Mouse (Mus musculus) MEL (cell line): ENCODE measurements around the gene Dnah10. TPM values are rescaled to one million over a fixed set of nuclear protein-coding genes. Genes with fewer than 3 reads are reported as not detected.

ENCODE experiments used
- DNase-seq: peaks from one replicate; pipeline ENCODE4 v3.0.0; 2011; ENCODE audit warnings: low read depth, low spot score
- H3K27ac ChIP-seq: 2 replicates; pipeline ENCODE4 v1.5.1; 2012; ENCODE audit warnings: low read depth, mild to moderate bottlenecking, control low read depth, low read length, moderate library complexity; ENCODE audit not compliant: control insufficient read depth
- H3K27me3 ChIP-seq, 2 experiments: fragments of 150-350 bp in 1 of 2; sonication (generic) in 1 of 2; 2 replicates each; pipeline ENCODE4 v1.6.1; 2012; ENCODE audit warnings: low read length in 2 of 2, mild to moderate bottlenecking in 2 of 2, improper control_type of control experiment in 1 of 2, moderate library complexity in 1 of 2; ENCODE audit not compliant: insufficient read depth in 2 of 2, control insufficient read depth in 1 of 2
- H3K36me3 ChIP-seq, 2 experiments: 2 replicates each; pipeline ENCODE4 v1.6.1; 2012 to 2014; ENCODE audit warnings: low read length in 2 of 2, improper control_type of control experiment in 1 of 2, inconsistent platforms in 1 of 2, mild to moderate bottlenecking in 1 of 2; ENCODE audit not compliant: insufficient read depth in 2 of 2, control insufficient read depth in 1 of 2
- H3K4me1 ChIP-seq, 2 experiments: fragments of 150-350 bp in 1 of 2; sonication (generic) in 1 of 2; 2 replicates each; pipeline ENCODE4 v1.6.1; 2012; ENCODE audit warnings: low read length in 2 of 2, improper control_type of control experiment in 1 of 2, mild to moderate bottlenecking in 1 of 2; ENCODE audit not compliant: insufficient read depth in 2 of 2, control insufficient read depth in 1 of 2
- H3K4me3 ChIP-seq, 2 experiments: fragments of 150-350 bp in 1 of 2; sonication (generic) in 1 of 2; 2 replicates each; pipeline ENCODE4 v1.5.1; 2012; ENCODE audit warnings: low read depth in 2 of 2, low read length in 2 of 2, mild to moderate bottlenecking in 2 of 2, moderate library complexity in 2 of 2, control low read depth in 1 of 2, improper control_type of control experiment in 1 of 2; ENCODE audit not compliant: control insufficient read depth in 1 of 2, insufficient read depth in 1 of 2
- H3K79me2 ChIP-seq: 2 replicates; pipeline ENCODE4 v1.6.1; 2012; ENCODE audit warnings: mild to moderate bottlenecking, low read length, moderate library complexity; ENCODE audit not compliant: control insufficient read depth, poor library complexity, insufficient read depth
- H3K9ac ChIP-seq: 2 replicates; pipeline ENCODE4 v1.6.1; 2012; ENCODE audit warnings: low read depth, mild to moderate bottlenecking, control low read depth, low read length, moderate library complexity; ENCODE audit not compliant: control insufficient read depth, poor library complexity, severe bottlenecking
- H3K9me3 ChIP-seq: fragments of 150-350 bp; sonication (generic); replicated peaks from 2 replicates; pipeline ENCODE4 v1.6.1; 2012; ENCODE audit warnings: mild to moderate bottlenecking, low read length, improper control_type of control experiment, moderate library complexity; ENCODE audit not compliant: insufficient read depth
- CHD2 ChIP-seq: IDR thresholded peaks from 2 replicates; pipeline ENCODE4 v1.6.1; 2011; ENCODE audit warnings: low read length, improper control_type of control experiment
- CTCF ChIP-seq, 3 experiments: IDR thresholded peaks in 2 of 3; conservative IDR thresholded peaks in 1 of 3; 2 replicates each; pipeline ENCODE4 v1.5.1; 2011 to 2012; ENCODE audit warnings: low read length in 3 of 3, low read depth in 2 of 3, mild to moderate bottlenecking in 2 of 3, improper control_type of control experiment in 1 of 3, inconsistent platforms in 1 of 3, mixed read lengths in 1 of 3, moderate library complexity in 1 of 3; ENCODE audit not compliant: control insufficient read depth in 1 of 3, insufficient read depth in 1 of 3, poor library complexity in 1 of 3, severe bottlenecking in 1 of 3
- EP300 ChIP-seq, 2 experiments: IDR thresholded peaks; 2 replicates each; pipeline ENCODE4 v1.6.1; 2011; ENCODE audit warnings: improper control_type of control experiment in 2 of 2, low read length in 2 of 2, low read depth in 1 of 2, mild to moderate bottlenecking in 1 of 2
- GATA1 ChIP-seq: IDR thresholded peaks from 2 replicates; pipeline ENCODE4 v1.6.1; 2011; ENCODE audit warnings: low read depth, low read length, improper control_type of control experiment
- MXI1 ChIP-seq: IDR thresholded peaks from 2 replicates; pipeline ENCODE4 v1.6.1; 2011; ENCODE audit warnings: mild to moderate bottlenecking, low read depth, low read length, improper control_type of control experiment
- RCOR1 ChIP-seq: IDR thresholded peaks from 2 replicates; pipeline ENCODE4 v1.6.1; 2012; ENCODE audit warnings: low read depth, mild to moderate bottlenecking, inconsistent platforms, low read length, improper control_type of control experiment
- TAL1 ChIP-seq: IDR thresholded peaks from 2 replicates; pipeline ENCODE4 v1.6.1; 2012; ENCODE audit warnings: mild to moderate bottlenecking, inconsistent platforms, low read length, moderate library complexity, mixed read lengths
- TBP ChIP-seq: IDR thresholded peaks from 2 replicates; pipeline ENCODE4 v1.8.0; 2011; ENCODE audit warnings: low read depth, low read length, improper control_type of control experiment
- TCF12 ChIP-seq: IDR thresholded peaks from 2 replicates; pipeline ENCODE4 v1.6.1; 2014; ENCODE audit warnings: low read depth, mild to moderate bottlenecking, inconsistent platforms, low read length, improper control_type of control experiment, moderate library complexity
- USF2 ChIP-seq, 2 experiments: IDR thresholded peaks; 2 replicates each; pipeline ENCODE4 v1.6.1; 2011 to 2012; ENCODE audit warnings: improper control_type of control experiment in 2 of 2, low read length in 2 of 2, borderline replicate concordance in 1 of 2, inconsistent platforms in 1 of 2, low read depth in 1 of 2, mild to moderate bottlenecking in 1 of 2; ENCODE audit not compliant: insufficient read depth in 1 of 2
- ZC3H11A ChIP-seq: IDR thresholded peaks from 2 replicates; pipeline ENCODE4 v1.6.1; 2012; ENCODE audit warnings: low read depth, mild to moderate bottlenecking, inconsistent platforms, low read length, improper control_type of control experiment
- ZKSCAN1 ChIP-seq: IDR thresholded peaks from 2 replicates; pipeline ENCODE4 v1.6.1; 2012; ENCODE audit warnings: low read depth, mild to moderate bottlenecking, inconsistent platforms, low read length, improper control_type of control experiment, moderate library complexity
- polyA plus RNA-seq, 2 experiments: library from polyadenylated mRNA; stranded (reverse) in 1 of 2; unstranded in 1 of 2; fragments of >175 nt in 1 of 2; fragments of >200 nt in 1 of 2; gene quantifications; 2 replicates each; pipeline versions ENCODE4 v1.2.1 to v1.2.4; 2012; ENCODE audit warnings: low replicate concordance in 2 of 2, low read depth in 1 of 2; ENCODE audit not compliant: insufficient read length in 2 of 2, insufficient read depth in 1 of 2, missing spikeins in 1 of 2
- total RNA-seq: library from RNA; depleted of rRNA; stranded (reverse); fragments of 300-350 nt; gene quantifications from 2 replicates; pipeline ENCODE4 v1.2.3, GENCODE M21; 2012

Gene Dnah10
- total and polyA plus RNA-seq, 3 experiments, result 0.04 to 0.11 TPM; not detected in 1

GRCm38 (mm10) chr5:124854202-124854601 lies 129.3 kb downstream of the Dnah10 start:
- Histone ChIP-seq H3K4me1 (peaks cover 9 to 21% of the 10 kb centered on the region in 2 experiments), H3K4me3 (peak overlapping the region in 1 of 2 experiments; percentile 33; a peak in 2 of 4 replicates), H3K79me2 (no peaks in the 10 kb centered on the region), H3K9me3 (no peaks in the 10 kb centered on the region), H3K9ac (no peak overlapping the region), H3K27me3 (no peaks in the 10 kb centered on the region), H3K36me3 (peaks cover 2 to 18% of the 10 kb centered on the region in 2 experiments; a peak in 3 of 4 replicates), H3K27ac (peak overlapping the region; percentile 52)
- no peak for TF ChIP-seq RCOR1
- TF ChIP-seq TCF12, result peak; percentile 63; the same call in 1 of the 2 replicates
- no peak for TF ChIP-seq ZC3H11A
- no peak for TF ChIP-seq USF2 (IDR thresholded peaks at IDR 0.05; ENCODE audit: borderline replicate concordance in 1 of 2, insufficient read depth in 1 of 2, low read depth in 1 of 2, low read length in 2 of 2)
- peak; percentile 55 for TF ChIP-seq TAL1
- TF ChIP-seq CHD2, result no peak
- peak; percentile 53 for TF ChIP-seq GATA1
- TF ChIP-seq EP300 (IDR thresholded peaks at IDR 0.05; ENCODE audit: low read depth in 1 of 2, low read length in 2 of 2), result peak; percentile 32 to 45; a peak in 2 of 4 replicates
- 0 out of 2 replicates have a peak, but pooled peaks have one; percentile 3 for TF ChIP-seq TBP
- peak; percentile 39 for DNase-seq

GRCm38 (mm10) chr5:124860013-124860412 lies 135.1 kb downstream of the Dnah10 start:
- no peak for TF ChIP-seq ZKSCAN1
- peak; percentile 17 to 42 (median 34); a peak in 4 of 6 replicates for TF ChIP-seq CTCF (IDR thresholded peaks at IDR 0.05 in 2 of 3, conservative IDR thresholded peaks at IDR 0.05 in 1 of 3; ENCODE audit: control insufficient read depth in 1 of 3, insufficient read depth in 1 of 3, low read depth in 2 of 3, low read length in 3 of 3, poor library complexity in 1 of 3, severe bottlenecking in 1 of 3)
- DNase-seq, result peak; percentile 35
- Histone ChIP-seq H3K9me3 (no peaks in the 10 kb centered on the region), H3K4me3 (no peak overlapping the region), H3K27me3 (no peaks in the 10 kb centered on the region), H3K36me3 (peaks cover 0 to 28% of the 10 kb centered on the region in 2 experiments; a peak in 3 of 4 replicates), H3K79me2 (peaks cover 30% of the 10 kb centered on the region), H3K9ac (no peak overlapping the region), H3K27ac (no peak overlapping the region), H3K4me1 (peaks cover 16 to 18% of the 10 kb centered on the region in 2 experiments)

GRCm38 (mm10) chr5:124861463-124861862 lies 136.6 kb downstream of the Dnah10 start:
- Histone ChIP-seq H3K4me3 (peak overlapping the region; percentile 70 to 86), H3K79me2 (peaks cover 31% of the 10 kb centered on the region), H3K27me3 (no peaks in the 10 kb centered on the region), H3K9me3 (no peaks in the 10 kb centered on the region), H3K27ac (no peak overlapping the region), H3K9ac (peak overlapping the region; percentile 84), H3K4me1 (peaks cover 13 to 16% of the 10 kb centered on the region in 2 experiments), H3K36me3 (peaks cover 0 to 28% of the 10 kb centered on the region in 2 experiments; a peak in 3 of 4 replicates)
- TF ChIP-seq MXI1 (peak; percentile 33), ZC3H11A (no peak)
- peak; percentile 47 for DNase-seq
